Mouse (Mus musculus) heart, embryonic 10.5 days (tissue): Measurements from ENCODE around the gene Eif4g3. TPM values are rescaled to one million over a fixed set of nuclear protein-coding genes. Genes with fewer than 3 reads are reported as not detected.

ENCODE experiments used
- DNase-seq: peaks from one replicate; pipeline ENCODE4 v3.0.0-alpha.2; 2017; ENCODE audit warnings: low spot score
- H3K27ac ChIP-seq: fragments of 300-500 bp; sonication (generic); 2 replicates; pipeline ENCODE4 v1.5.1; 2016; ENCODE audit warnings: mild to moderate bottlenecking
- H3K27me3 ChIP-seq: fragments of 300-500 bp; sonication (generic); 2 replicates; pipeline ENCODE4 v1.6.1; 2016; ENCODE audit warnings: mild to moderate bottlenecking; ENCODE audit not compliant: poor library complexity, insufficient read depth, severe bottlenecking
- H3K36me3 ChIP-seq: fragments of 300-500 bp; sonication (generic); 2 replicates; pipeline ENCODE4 v1.6.1; 2016; ENCODE audit warnings: mild to moderate bottlenecking, moderate library complexity
- H3K4me1 ChIP-seq: fragments of 300-500 bp; sonication (generic); 2 replicates; pipeline ENCODE4 v1.6.1; 2016; ENCODE audit warnings: mild to moderate bottlenecking
- H3K4me3 ChIP-seq: fragments of 300-500 bp; sonication (generic); 2 replicates; pipeline ENCODE4 v1.5.1; 2016; ENCODE audit warnings: mild to moderate bottlenecking, moderate library complexity
- H3K9me3 ChIP-seq: fragments of 300-500 bp; sonication (generic); 2 replicates; pipeline ENCODE4 v1.6.1; 2016; ENCODE audit warnings: mild to moderate bottlenecking, moderate library complexity
- WGBS: fragments of 180-500 bp; shearing (Covaris S2); methylation state at CpG from one replicate; pipeline ENCODE4 v1.1.7; 2016; 5-methylcytosine and 5-hydroxymethylcytosine counted together
- polyA plus RNA-seq: library from polyadenylated mRNA; unstranded; fragments of >200 nt; fragmentation: Nextera tagmentation; extraction: Ambion mirVana; gene quantifications from 2 replicates; pipeline ENCODE4 v1.2.1, GENCODE M21; 2016

Eif4g3 gene
- polyA plus RNA-seq, 1 experiment from 2014 or later = 35.3 TPM

GRCm38 (mm10) chr4:137993821-137994561 is 1.2 kb downstream of the Eif4g3 start:
- WGBS = under 1% methylated on average over 48 of the region's 60 CpGs
- Histone ChIP-seq H3K27ac (peak overlapping the region; percentile 98), H3K9me3 (no peaks in the 10 kb centered on the region), H3K36me3 (peaks cover 26% of the 10 kb centered on the region), H3K4me1 (peaks cover 43% of the 10 kb centered on the region), H3K27me3 (peaks cover 18% of the 10 kb centered on the region; the same call in 1 of the 2 replicates), H3K4me3 (peak overlapping the region; percentile 98)
- peak; percentile 77 for DNase-seq

GRCm38 (mm10) chr4:137994562-137995336 is 1.9 kb downstream of the Eif4g3 start:
- 43% methylated on average over 12 of the region's 12 CpGs for WGBS
- Histone ChIP-seq H3K9me3 (no peaks in the 10 kb centered on the region), H3K4me1 (peaks cover 43% of the 10 kb centered on the region), H3K36me3 (peaks cover 34% of the 10 kb centered on the region), H3K4me3 (peak overlapping the region; percentile 98), H3K27ac (peak overlapping the region; percentile 98), H3K27me3 (peaks cover 13% of the 10 kb centered on the region; the same call in 1 of the 2 replicates)
- DNase-seq = no peak

- peaks cover 39% of the 10 kb centered on the region for H3K36me3 ChIP-seq
- WGBS = 64% methylated on average over 12 of the region's 12 CpGs
- H3K4me3 ChIP-seq = peak overlapping the region; percentile 98
- peaks cover 48% of the 10 kb centered on the region for H3K4me1 ChIP-seq
- H3K9me3 ChIP-seq = no peaks in the 10 kb centered on the region
- no peak for DNase-seq
- H3K27ac ChIP-seq = no peak overlapping the region
- H3K27me3 ChIP-seq = peaks cover 13% of the 10 kb centered on the region; the same call in 1 of the 2 replicates
Measured at GRCm38 (mm10) chr4:137995399-137995798, 2.6 kb downstream of the Eif4g3 start.

GRCm38 (mm10) chr4:137998232-137998631 is 5.4 kb downstream of the Eif4g3 start:
- WGBS = 82% methylated on average over 4 of the region's 4 CpGs
- H3K4me1 ChIP-seq = peaks cover 42% of the 10 kb centered on the region
- no peak overlapping the region for H3K27ac ChIP-seq
- no peak for DNase-seq
- no peaks in the 10 kb centered on the region for H3K9me3 ChIP-seq
- H3K4me3 ChIP-seq = no peak overlapping the region
- H3K27me3 ChIP-seq = no peaks in the 10 kb centered on the region
- H3K36me3 ChIP-seq = peaks cover 61% of the 10 kb centered on the region

- peaks cover 37% of the 10 kb centered on the region for H3K4me1 ChIP-seq
- no peaks in the 10 kb centered on the region for H3K27me3 ChIP-seq
- H3K27ac ChIP-seq = no peak overlapping the region
- H3K36me3 ChIP-seq = peaks cover 81% of the 10 kb centered on the region
- no peaks in the 10 kb centered on the region for H3K9me3 ChIP-seq
- H3K4me3 ChIP-seq = no peak overlapping the region
- WGBS = 42% methylated on average over 7 of the region's 7 CpGs
- peak; percentile 80 for DNase-seq
Measured at GRCm38 (mm10) chr4:138000682-138001081, 7.9 kb downstream of the Eif4g3 start.

GRCm38 (mm10) chr4:138003909-138004610 is 11.2 kb downstream of the Eif4g3 start:
- DNase-seq = no peak
- 88% methylated on average over 11 of the region's 11 CpGs for WGBS

GRCm38 (mm10) chr4:138005781-138006180 is 13.0 kb downstream of the Eif4g3 start:
- H3K4me1 ChIP-seq = peaks cover 11% of the 10 kb centered on the region
- peaks cover 80% of the 10 kb centered on the region for H3K36me3 ChIP-seq
- no peak overlapping the region for H3K27ac ChIP-seq
- 89% methylated on average over 1 of the region's 1 CpGs for WGBS
- no peak overlapping the region for H3K4me3 ChIP-seq
- H3K27me3 ChIP-seq = no peaks in the 10 kb centered on the region
- no peaks in the 10 kb centered on the region for H3K9me3 ChIP-seq
- DNase-seq = no peak

More at GRCm38 (mm10) chr4:138003909-138004610, 11.2 kb downstream of the Eif4g3 start:
- H3K27me3 ChIP-seq = no peaks in the 10 kb centered on the region
- H3K9me3 ChIP-seq = no peaks in the 10 kb centered on the region
- peaks cover 79% of the 10 kb centered on the region for H3K36me3 ChIP-seq
- no peak overlapping the region for H3K4me3 ChIP-seq
- peaks cover 19% of the 10 kb centered on the region for H3K4me1 ChIP-seq
- H3K27ac ChIP-seq = no peak overlapping the region

GRCm38 (mm10) chr4:138006951-138007613 is 14.3 kb downstream of the Eif4g3 start:
- Histone ChIP-seq H3K27ac (no peak overlapping the region), H3K4me3 (no peak overlapping the region), H3K9me3 (no peaks in the 10 kb centered on the region), H3K36me3 (peaks cover 84% of the 10 kb centered on the region), H3K27me3 (no peaks in the 10 kb centered on the region), H3K4me1 (peaks cover 8% of the 10 kb centered on the region)
- no peak for DNase-seq
- WGBS = 91% methylated on average over 9 of the region's 9 CpGs

GRCm38 (mm10) chr4:138008646-138009045 is 15.8 kb downstream of the Eif4g3 start:
- DNase-seq = no peak
- Histone ChIP-seq H3K27me3 (no peaks in the 10 kb centered on the region), H3K9me3 (no peaks in the 10 kb centered on the region), H3K27ac (no peak overlapping the region), H3K4me3 (no peak overlapping the region), H3K36me3 (peaks cover 85% of the 10 kb centered on the region), H3K4me1 (peaks cover 8% of the 10 kb centered on the region)
- 96% methylated on average over 6 of the region's 6 CpGs for WGBS

GRCm38 (mm10) chr4:138009786-138010502 is 17.1 kb downstream of the Eif4g3 start:
- no peak overlapping the region for H3K27ac ChIP-seq
- peaks cover 85% of the 10 kb centered on the region for H3K36me3 ChIP-seq
- 98% methylated on average over 4 of the region's 4 CpGs for WGBS

GRCm38 (mm10) chr4:138013723-138014479 is 21.1 kb downstream of the Eif4g3 start:
- Histone ChIP-seq H3K36me3 (peaks cover 93% of the 10 kb centered on the region), H3K27me3 (no peaks in the 10 kb centered on the region), H3K9me3 (no peaks in the 10 kb centered on the region), H3K27ac (no peak overlapping the region), H3K4me3 (no peak overlapping the region), H3K4me1 (no peaks in the 10 kb centered on the region; the same call in 1 of the 2 replicates)
- WGBS = 96% methylated on average over 15 of the region's 15 CpGs
- no peak for DNase-seq

More at GRCm38 (mm10) chr4:138009786-138010502, 17.1 kb downstream of the Eif4g3 start:
- DNase-seq = no peak
- H3K9me3 ChIP-seq = no peaks in the 10 kb centered on the region
- H3K27me3 ChIP-seq = no peaks in the 10 kb centered on the region
- H3K4me3 ChIP-seq = no peak overlapping the region
- H3K4me1 ChIP-seq = peaks cover under 1% of the 10 kb centered on the region; the same call in 1 of the 2 replicates
